Mouse (Mus musculus): ENCODE measurements at regions not wholly inside any gene's neighbourhood (a gene's known extent, or its start where the extent isn't known, plus 50 kb on each side); places are given as distances from the start of the nearest gene placed in this dataset.

GRCm38 (mm10) chr4:94256026-94256425 lies 300.3 kb upstream of the Gm10306 start:
- TF ChIP-seq POLR2A (IDR thresholded peaks at IDR 0.05; ENCODE audit: low read depth, low read length) (no peak), CTCF (IDR thresholded peaks at IDR 0.05; ENCODE audit: borderline replicate concordance, insufficient read depth, low read length) (no peak)
